Comparison of ENCODE assay signal across 7 mouse cellular contexts in genomic region chr4:42950065-42950558, GRCm38 (mm10). TPM values are rescaled to one million over a fixed set of nuclear protein-coding genes. Genes with fewer than 3 reads are reported as not detected.
A peak's percentile ranks its signal among the peaks of the same experiment; 100 is the strongest.
DNase-seq lines count a peak whose midpoint lies in the region; ATAC-seq lines count a peak whose summit lies in the region.

No protein-coding gene starts in this region.

- H3K27me3 ChIP-seq in intestine, embryonic 16.5 days (replicated peaks; ENCODE audit: control insufficient read depth, insufficient read depth, low read length): peaks cover 6% of the 10 kb centered on the region; the same call in 1 of the 2 replicates
- no peaks in the 10 kb centered on the region for H3K27me3 ChIP-seq in limb, embryonic 11.5 days (ENCODE audit: control insufficient read depth, insufficient read depth, low read length)
- no peaks in the 10 kb centered on the region for H3K27me3 ChIP-seq in midbrain, embryonic 14.5 days (ENCODE audit: control insufficient read depth, insufficient read depth, low read length)

- peak; percentile 92 to 95 for DNase-seq in adrenal gland, adult (ENCODE audit: inconsistent age in 2 of 2, low spot score in 1 of 2)
- DNase-seq in gastrocnemius, postnatal 36 days: peak; percentile 77 to 88
- peak; percentile 87 for DNase-seq in limb, embryonic 11.5 days (ENCODE audit: low spot score)
- DNase-seq in midbrain, embryonic 14.5 days: peak; percentile 93
- DNase-seq in spleen, adult 12 weeks (ENCODE audit: low spot score): peak; percentile 73

- H3K27ac ChIP-seq in intestine, embryonic 16.5 days (ENCODE audit: low read length): peak overlapping the region; percentile 81
- H3K27ac ChIP-seq in limb, embryonic 11.5 days (replicated peaks; ENCODE audit: low read depth, low read length): peak overlapping the region; percentile 73
- H3K27ac ChIP-seq in midbrain, embryonic 14.5 days (replicated peaks; ENCODE audit: low read depth, low read length): peak overlapping the region; percentile 96

- peaks cover 22% of the 10 kb centered on the region for H3K4me1 ChIP-seq in intestine, embryonic 16.5 days (ENCODE audit: control insufficient read depth, insufficient read depth, low read length)
- H3K4me1 ChIP-seq in limb, embryonic 11.5 days (ENCODE audit: control insufficient read depth, insufficient read depth, low read length): peaks cover 17% of the 10 kb centered on the region; the same call in 1 of the 2 replicates
- H3K4me1 ChIP-seq in midbrain, embryonic 14.5 days (ENCODE audit: control insufficient read depth, insufficient read depth, low read length): peaks cover 73% of the 10 kb centered on the region

- ATAC-seq in common myeloid progenitor, adult 5-6 weeks (replicated peaks; ENCODE audit: low read depth, poor library complexity, severe bottlenecking): peak; percentile 48
- peak; percentile 73 for ATAC-seq in intestine, embryonic 16.5 days
- peak; percentile 76 for ATAC-seq in limb, embryonic 11.5 days (ENCODE audit: insufficient number of reproducible peaks, low FRiP score, low TSS enrichment, low read depth)
- ATAC-seq in midbrain, embryonic 14.5 days (ENCODE audit: low FRiP score, low TSS enrichment): peak; percentile 64

- under 1% methylated on average over 19 of the region's 27 CpGs for WGBS in intestine, embryonic 16.5 days
- WGBS in limb, embryonic 11.5 days: 1% methylated on average over 27 of the region's 27 CpGs
- WGBS in midbrain, embryonic 14.5 days: under 1% methylated on average over 25 of the region's 27 CpGs

- no peaks in the 10 kb centered on the region for H3K36me3 ChIP-seq in intestine, embryonic 16.5 days (ENCODE audit: control insufficient read depth, insufficient read depth, low read length)
- no peaks in the 10 kb centered on the region for H3K36me3 ChIP-seq in limb, embryonic 11.5 days (ENCODE audit: control insufficient read depth, insufficient read depth, low read length)
- peaks cover 14% of the 10 kb centered on the region for H3K36me3 ChIP-seq in midbrain, embryonic 14.5 days (ENCODE audit: control insufficient read depth, insufficient read depth, low read length)

- H3K9me3 ChIP-seq in intestine, embryonic 16.5 days (ENCODE audit: control insufficient read depth, low read length): no peaks in the 10 kb centered on the region
- H3K9me3 ChIP-seq in limb, embryonic 11.5 days (ENCODE audit: control insufficient read depth, low read length): no peaks in the 10 kb centered on the region
- no peaks in the 10 kb centered on the region for H3K9me3 ChIP-seq in midbrain, embryonic 14.5 days (ENCODE audit: control insufficient read depth, low read length)

- intact Hi-C loops in gastrocnemius, postnatal 36 days (cut with DNase I): no loop called here

- peak overlapping the region; percentile 70 for H3K4me3 ChIP-seq in intestine, embryonic 16.5 days (ENCODE audit: low read length)
- peak overlapping the region; percentile 79 for H3K4me3 ChIP-seq in limb, embryonic 11.5 days (ENCODE audit: low read depth, low read length)
- peak overlapping the region; percentile 83 for H3K4me3 ChIP-seq in midbrain, embryonic 14.5 days (replicated peaks; ENCODE audit: low read depth, low read length)

- H3K4me2 ChIP-seq in intestine, embryonic 16.5 days (ENCODE audit: low read depth, low read length): peak overlapping the region; percentile 84
- peak overlapping the region; percentile 67 for H3K4me2 ChIP-seq in limb, embryonic 11.5 days (ENCODE audit: low read depth, severe bottlenecking)
- peak overlapping the region; percentile 99 for H3K4me2 ChIP-seq in midbrain, embryonic 14.5 days (ENCODE audit: low read length)

- H3K9ac ChIP-seq in intestine, embryonic 16.5 days (ENCODE audit: low read depth, low read length): peak overlapping the region; percentile 89
- H3K9ac ChIP-seq in limb, embryonic 11.5 days (ENCODE audit: low read length): peak overlapping the region; percentile 84
- H3K9ac ChIP-seq in midbrain, embryonic 14.5 days (replicated peaks; ENCODE audit: low read length): peak overlapping the region; percentile 98

RNA-seq across cellular contexts. Expression of gene Dnajb5, which starts 0.5 kb away (rescaled TPM):
- total RNA-seq in common myeloid progenitor, adult 5-6 weeks (2017): 1.2 and 1.4 TPM in 2 replicates
- total RNA-seq in gastrocnemius, postnatal 36 days (2021): 100 to 1,000 TPM; 191 to 213 TPM
- polyA plus RNA-seq in intestine, embryonic 16.5 days (2015; fragmentation: Nextera tagmentation; extraction: Ambion mirVana): 7.2 and 8.4 TPM in 2 replicates
- polyA plus RNA-seq in limb, embryonic 11.5 days (2014; fragmentation: Nextera tagmentation; extraction: Ambion mirVana): 7.3 and 7.6 TPM in 2 replicates
- polyA plus RNA-seq in midbrain, embryonic 14.5 days (2014; fragmentation: Nextera tagmentation; extraction: Ambion mirVana): 45.0 and 88.7 TPM in 2 replicates

RNA-seq across cellular contexts. Expression of gene 1700022I11Rik, which starts 19.3 kb away (rescaled TPM):
- 0.41 TPM in 1 of 2 replicates, not detected in the other for total RNA-seq in common myeloid progenitor, adult 5-6 weeks (2017)
- total RNA-seq in gastrocnemius, postnatal 36 days (2021): not detected
- polyA plus RNA-seq in intestine, embryonic 16.5 days (2015; fragmentation: Nextera tagmentation; extraction: Ambion mirVana): 0.22 TPM in 1 of 2 replicates, not detected in the other
- 0.45 and 0.56 TPM in 2 replicates for polyA plus RNA-seq in limb, embryonic 11.5 days (2014; fragmentation: Nextera tagmentation; extraction: Ambion mirVana)
- polyA plus RNA-seq in midbrain, embryonic 14.5 days (2014; fragmentation: Nextera tagmentation; extraction: Ambion mirVana): 0.38 and 0.80 TPM in 2 replicates

RNA-seq across cellular contexts. Expression of gene Phf24, which starts 33.7 kb away (rescaled TPM):
- total RNA-seq in common myeloid progenitor, adult 5-6 weeks (2017): 0.05 and 0.27 TPM in 2 replicates
- total RNA-seq in gastrocnemius, postnatal 36 days (2021): under 1 TPM; 0.15 to 0.97 TPM
- polyA plus RNA-seq in intestine, embryonic 16.5 days (2015; fragmentation: Nextera tagmentation; extraction: Ambion mirVana): 0.73 and 0.83 TPM in 2 replicates
- 0.04 and 0.21 TPM in 2 replicates for polyA plus RNA-seq in limb, embryonic 11.5 days (2014; fragmentation: Nextera tagmentation; extraction: Ambion mirVana)
- 33.2 and 33.9 TPM in 2 replicates for polyA plus RNA-seq in midbrain, embryonic 14.5 days (2014; fragmentation: Nextera tagmentation; extraction: Ambion mirVana)

RNA-seq across cellular contexts. Expression of gene Vcp, which starts 50.2 kb away (rescaled TPM):
- 261 and 292 TPM in 2 replicates for total RNA-seq in common myeloid progenitor, adult 5-6 weeks (2017)
- 100 to 1,000 TPM; 225 to 248 TPM for total RNA-seq in gastrocnemius, postnatal 36 days (2021)
- polyA plus RNA-seq in intestine, embryonic 16.5 days (2015; fragmentation: Nextera tagmentation; extraction: Ambion mirVana): 448 and 464 TPM in 2 replicates
- polyA plus RNA-seq in limb, embryonic 11.5 days (2014; fragmentation: Nextera tagmentation; extraction: Ambion mirVana): 654 and 670 TPM in 2 replicates
- polyA plus RNA-seq in midbrain, embryonic 14.5 days (2014; fragmentation: Nextera tagmentation; extraction: Ambion mirVana): 378 and 531 TPM in 2 replicates

Comparison
In these comparisons a context has a peak if more than half of its experiments do, and no peak if none do; other contexts are left out.
1. Peak in every context shown above with its lines: DNase-seq, ATAC-seq, H3K4me3 ChIP-seq and H3K27ac ChIP-seq.
2. RNA of gene Phf24, which starts 33.7 kb away (polyA plus RNA-seq): 33.2 to 33.9 TPM in midbrain, embryonic 14.5 days; 0.73 to 0.83 TPM in intestine, embryonic 16.5 days and 0.04 to 0.21 TPM in limb, embryonic 11.5 days; every median in the first group is over 10 times any median in the second.